Mouse (Mus musculus) heart, postnatal 0 days (tissue): ENCODE measurements around the gene Pdf.

Source experiments
- CTCF ChIP-seq: IDR thresholded peaks from 2 replicates; pipeline ENCODE4 v1.5.1; 2016; ENCODE audit warnings: antibody characterized with exemption, control low read depth, low read depth
- EP300 ChIP-seq: IDR thresholded peaks from 2 replicates; pipeline ENCODE4 v1.6.1; 2016; ENCODE audit warnings: antibody characterized with exemption, low read depth

DNA sequence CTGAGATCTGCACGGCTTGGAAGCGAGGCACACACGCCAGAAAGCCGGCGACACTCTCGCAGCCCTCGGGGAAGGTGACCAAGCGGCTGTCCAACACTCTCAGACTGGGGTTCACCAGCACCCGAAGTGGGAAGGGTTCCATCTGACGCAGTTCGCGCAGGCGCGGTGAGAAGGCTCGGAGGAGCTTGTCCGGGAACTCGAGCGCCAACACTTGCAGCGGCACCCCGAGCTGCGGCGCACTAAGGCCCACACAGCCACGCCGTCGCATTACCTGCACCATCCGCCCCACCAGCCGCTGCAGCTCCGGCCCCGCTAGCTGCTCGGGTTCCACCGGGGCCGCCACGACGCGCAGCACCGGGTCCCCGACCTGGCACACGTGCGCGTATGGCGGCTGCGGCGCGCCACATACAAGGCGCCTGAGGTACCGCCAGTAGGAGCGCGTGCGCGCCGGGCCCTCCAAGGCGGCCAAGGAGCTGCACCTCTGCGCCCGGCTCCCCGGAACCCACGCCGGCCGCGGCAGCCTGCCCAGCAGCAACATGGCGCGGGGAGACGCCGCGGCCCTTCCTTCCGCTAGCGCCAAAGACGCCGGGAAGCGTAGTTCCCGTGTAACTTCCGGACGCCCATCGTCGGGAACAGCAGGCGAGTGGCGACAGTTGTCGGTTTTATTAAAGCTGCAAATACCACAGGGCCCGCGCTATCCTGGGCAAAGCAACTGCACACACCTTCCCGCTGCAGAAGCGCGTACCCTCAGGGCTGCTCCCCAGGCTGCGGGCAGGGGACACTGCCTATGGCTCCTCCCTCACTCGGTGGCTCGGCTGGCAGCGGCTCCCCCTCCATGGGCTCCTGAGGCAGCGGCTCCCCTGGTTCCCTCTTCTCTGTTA, at the start of gene Pdf:
- TF ChIP-seq CTCF, result no peak
- no peak; the same call in 1 of the 2 replicates for TF ChIP-seq EP300
